Mouse (Mus musculus) embryonic fibroblast, embryonic 13.5 days (primary cell): ENCODE data around the gene Spaar. TPM values are rescaled to one million over a fixed set of nuclear protein-coding genes. Genes with fewer than 3 reads are reported as not detected.

ENCODE experiments used
- H3K27ac ChIP-seq: 2 replicates; pipeline ENCODE4 v1.5.1; 2012; ENCODE audit warnings: low read length, control low read depth, inconsistent platforms; ENCODE audit not compliant: insufficient read depth
- H3K4me1 ChIP-seq: 2 replicates; pipeline ENCODE4 v1.6.1; 2011; ENCODE audit warnings: low read length; ENCODE audit not compliant: control insufficient read depth, insufficient read depth
- H3K4me3 ChIP-seq: 2 replicates; pipeline ENCODE4 v1.5.1; 2011; ENCODE audit warnings: mild to moderate bottlenecking, control low read depth, low read length; ENCODE audit not compliant: insufficient read depth
- CTCF ChIP-seq: IDR thresholded peaks from 2 replicates; pipeline ENCODE4 v1.5.1; 2011; ENCODE audit warnings: mild to moderate bottlenecking, control low read depth, low read length, moderate library complexity, borderline replicate concordance; ENCODE audit not compliant: insufficient read depth
- POLR2A ChIP-seq: IDR thresholded peaks from 2 replicates; pipeline ENCODE4 v1.6.1; 2011; ENCODE audit warnings: low read depth, mild to moderate bottlenecking, control low read depth, low read length, moderate library complexity
- polyA plus RNA-seq: library from polyadenylated mRNA; stranded (reverse); fragments of >200 nt; gene quantifications from 2 replicates; pipeline ENCODE4 v1.2.4, GENCODE M21; 2011; ENCODE audit warnings: low read depth; ENCODE audit not compliant: missing spikeins, insufficient read length

Spaar gene
- polyA plus RNA-seq, 1 experiment = not detected

GRCm38 (mm10) chr4:43703851-43704250 is 26.0 kb upstream of the Spaar start:
- H3K27ac ChIP-seq = no peak overlapping the region
- H3K4me3 ChIP-seq = no peak overlapping the region
- no peaks in the 10 kb centered on the region for H3K4me1 ChIP-seq
- TF ChIP-seq CTCF (no peak), POLR2A (no peak)

GRCm38 (mm10) chr4:43705991-43706390 is 23.8 kb upstream of the Spaar start:
- H3K27ac ChIP-seq = no peak overlapping the region
- TF ChIP-seq POLR2A = no peak
- no peak for TF ChIP-seq CTCF
- H3K4me1 ChIP-seq = no peaks in the 10 kb centered on the region

DNA sequence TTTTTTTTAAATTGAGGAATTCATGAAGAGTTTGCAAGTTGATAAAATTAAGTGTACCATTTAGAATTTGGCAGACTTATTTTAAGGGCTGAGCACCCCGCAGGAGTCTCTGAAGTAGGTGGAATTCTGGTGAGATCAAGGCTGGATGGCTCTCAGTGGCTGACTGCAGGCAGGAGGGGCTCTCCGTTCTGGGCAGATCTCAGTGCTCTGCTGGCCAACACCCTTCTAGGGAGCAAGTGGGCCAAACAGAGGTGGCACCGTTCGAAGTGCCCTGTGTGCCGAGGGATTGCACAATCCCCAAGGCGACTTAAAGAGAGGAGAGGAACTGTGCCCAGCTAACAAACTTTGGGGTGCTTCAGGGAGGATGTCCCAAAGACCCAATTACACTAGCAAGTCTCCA is 20.0 kb upstream of the Spaar start, which contains the start of gene Olfr71:
Gene Olfr71 (minus strand): TSS at position 387 of the 400 bp plus-strand sequence.
- H3K4me3 ChIP-seq = no peak within 1 kb of the TSS
- no peak within 1 kb of the TSS for H3K27ac ChIP-seq
- TF ChIP-seq POLR2A = no peak
- TF ChIP-seq CTCF = no peak
- H3K4me1 ChIP-seq = peaks cover 2% of the 10 kb centered on the region; the same call in 1 of the 2 replicates

More at GRCm38 (mm10) chr4:43705991-43706390, 23.8 kb upstream of the Spaar start:
- no peak overlapping the region for H3K4me3 ChIP-seq

- TF ChIP-seq CTCF = peak; percentile 45
- no peak for TF ChIP-seq POLR2A
- no peak overlapping the region for H3K27ac ChIP-seq
- H3K4me3 ChIP-seq = no peak overlapping the region
- peaks cover 2% of the 10 kb centered on the region; the same call in 1 of the 2 replicates for H3K4me1 ChIP-seq
Measured at GRCm38 (mm10) chr4:43711821-43712220, 18.0 kb upstream of the Spaar start.

DNA sequence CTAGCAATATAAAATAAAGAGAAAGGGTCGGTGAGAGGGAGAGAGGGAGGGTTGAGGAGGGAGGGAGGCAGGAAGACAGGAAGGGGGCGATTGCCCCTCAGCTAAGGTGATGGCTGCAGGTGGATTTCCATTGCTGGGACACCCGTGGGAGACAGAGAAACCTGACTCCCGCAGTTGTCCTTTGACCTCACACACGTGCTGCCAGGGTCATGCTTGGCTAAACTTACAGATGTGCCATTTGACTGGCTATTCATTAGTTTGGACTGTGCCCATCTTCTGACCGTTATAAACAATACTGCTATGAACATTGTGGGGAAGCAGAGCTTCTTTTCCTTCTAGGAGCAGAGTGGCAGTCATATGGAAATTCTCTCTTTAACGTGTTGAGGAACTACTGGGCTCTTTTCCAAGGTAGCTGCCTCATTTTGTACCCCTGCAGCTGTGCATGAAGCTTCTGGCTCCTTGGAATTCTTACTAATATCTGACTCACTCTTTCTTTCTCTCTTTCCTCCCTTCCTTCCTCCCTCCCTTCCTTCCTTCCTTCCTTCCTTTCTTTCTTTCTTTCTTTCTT is 16.1 kb upstream of the Spaar start:
- no peak overlapping the region for H3K4me3 ChIP-seq
- no peak for TF ChIP-seq POLR2A
- no peak for TF ChIP-seq CTCF

DNA sequence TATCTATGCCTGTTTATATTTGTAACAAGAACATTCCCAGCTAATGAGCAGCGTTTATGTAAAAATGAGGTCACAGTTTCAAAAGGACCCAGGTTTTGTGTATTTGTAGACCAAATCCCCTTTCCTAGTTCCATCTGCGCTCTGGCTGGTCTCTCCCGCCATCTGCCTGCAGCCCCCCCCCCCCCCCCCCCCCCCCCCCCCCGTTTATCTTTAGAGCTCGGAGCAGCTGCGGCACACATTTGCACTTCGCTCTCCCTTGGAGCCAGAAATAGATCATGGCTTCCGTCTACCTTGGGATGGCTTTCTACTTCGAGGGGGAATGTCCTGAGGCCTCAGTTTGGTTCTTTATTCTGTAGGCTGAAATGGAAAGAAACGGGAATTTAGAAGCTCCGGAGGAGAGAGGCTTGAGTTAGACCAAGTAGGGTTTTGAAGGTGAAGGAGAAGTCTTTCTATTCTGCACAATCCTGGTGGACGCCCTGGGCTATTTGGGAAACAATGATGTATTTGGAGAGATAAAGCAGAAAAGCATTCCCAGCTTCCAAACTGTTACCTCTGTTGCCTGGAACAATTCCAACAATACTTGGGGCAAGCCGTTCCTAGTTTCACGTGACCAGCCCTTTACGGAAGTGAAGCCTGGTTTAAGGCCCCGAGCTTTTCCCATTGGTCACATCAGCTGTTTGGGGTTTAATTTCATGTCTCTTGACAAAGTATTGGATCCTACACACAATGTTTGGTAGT is 9.2 kb upstream of the Spaar start:
- H3K27ac ChIP-seq = no peak overlapping the region
- no peaks in the 10 kb centered on the region for H3K4me1 ChIP-seq
- H3K4me3 ChIP-seq = no peak overlapping the region
- TF ChIP-seq CTCF (no peak), POLR2A (no peak)

More for the DNA sequence above, 16.1 kb upstream of the Spaar start:
- peaks cover 2% of the 10 kb centered on the region; the same call in 1 of the 2 replicates for H3K4me1 ChIP-seq
- no peak overlapping the region for H3K27ac ChIP-seq

GRCm38 (mm10) chr4:43722191-43722590 is 7.6 kb upstream of the Spaar start:
- TF ChIP-seq POLR2A (no peak), CTCF (no peak)
- 0 out of 2 replicates have a peak, but pooled peaks cover 4% of the 10 kb centered on the region for H3K4me1 ChIP-seq
- H3K27ac ChIP-seq = no peak overlapping the region
- no peak overlapping the region for H3K4me3 ChIP-seq

DNA sequence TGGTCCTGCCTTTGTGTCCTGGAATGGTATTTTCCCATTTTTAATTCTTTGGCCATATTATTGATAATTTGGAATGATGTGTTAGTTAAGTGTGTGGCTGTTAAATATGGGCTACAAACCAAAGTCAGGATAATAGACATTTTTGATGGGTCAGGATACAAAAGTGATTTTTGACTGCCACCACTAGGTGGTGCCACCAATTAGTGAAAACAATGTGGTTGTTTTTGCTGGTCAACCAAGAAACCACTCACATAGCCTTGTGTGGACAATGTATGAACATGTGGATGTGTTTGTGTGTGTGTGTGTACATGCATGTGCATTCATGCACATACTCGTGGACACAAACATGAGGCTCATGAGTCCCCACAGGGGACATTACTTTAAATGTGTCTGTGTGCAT is 5.1 kb upstream of the Spaar start:
- H3K27ac ChIP-seq = no peak overlapping the region
- TF ChIP-seq POLR2A = no peak
- H3K4me3 ChIP-seq = no peak overlapping the region
- H3K4me1 ChIP-seq = peaks cover 16% of the 10 kb centered on the region; the same call in 1 of the 2 replicates

- peaks cover 16% of the 10 kb centered on the region; the same call in 1 of the 2 replicates for H3K4me1 ChIP-seq
- no peak overlapping the region for H3K27ac ChIP-seq
- no peak overlapping the region for H3K4me3 ChIP-seq
- TF ChIP-seq POLR2A = no peak
- TF ChIP-seq CTCF = no peak
Measured at GRCm38 (mm10) chr4:43726228-43726993, 3.4 kb upstream of the Spaar start.

GRCm38 (mm10) chr4:43726995-43727394 is 2.8 kb upstream of the Spaar start, which contains the start of gene Hrct1:
Hrct1 (plus strand) TSS chr4:43727188.
- peak; percentile 31 for TF ChIP-seq POLR2A
- TF ChIP-seq CTCF = no peak
- Histone ChIP-seq H3K4me1 (peaks cover 16% of the 10 kb centered on the region; the same call in 1 of the 2 replicates), H3K27ac (peak within 1 kb of the TSS; percentile 49), H3K4me3 (no peak within 1 kb of the TSS)
